In the genomic region with DNA sequence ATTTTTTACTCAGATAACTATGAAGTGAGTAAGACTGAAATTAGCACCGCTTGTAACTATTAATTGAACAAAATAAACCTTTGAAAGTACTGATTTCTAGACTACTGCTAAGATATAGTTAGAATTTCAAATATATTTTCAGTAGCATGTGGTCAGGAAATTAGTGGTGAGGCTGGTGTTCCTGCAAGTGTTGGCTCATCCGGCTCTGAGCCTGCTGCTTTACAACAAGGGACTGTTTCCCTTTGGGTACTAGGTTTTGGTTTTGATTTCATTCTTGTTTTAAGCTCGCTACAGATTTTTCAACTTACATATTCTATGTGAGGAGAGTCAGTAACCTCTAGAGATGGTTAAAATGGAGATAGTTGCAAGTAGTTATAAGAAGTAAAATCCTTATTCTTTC, we compare ENCODE assay signal across 20 mouse cellular contexts.
A peak's percentile ranks its signal among the peaks of the same experiment; 100 is the strongest.
DNase-seq lines count a peak whose midpoint lies in the region; ATAC-seq and TF ChIP-seq lines count a peak whose summit lies in the region.
"Had no signal": no experiment of that assay in that cellular context is flagged by ENCODE, and none has a peak within 500 bp of the region (broad histone marks: within the 10 kb centered on the region; RNA-seq: fewer than 3 reads in every experiment).

No protein-coding gene starts in this region.

- intact Hi-C loops in left cerebral cortex, postnatal 14 days (cut with DNase I): loop anchor here (5.0 kb wide), 1 partner anchor 222 kb away; no protein-coding TSS in a partner anchor

- peak; percentile 15 for DNase-seq in thymus, postnatal 0 days (ENCODE audit: low spot score)
- no peak for DNase-seq in thymus, postnatal 36 days
- DNase-seq in T-cell, adult 2 months (ENCODE audit: low spot score): peak; percentile 31
- peak; percentile 53 for DNase-seq in splenic B cell, adult 2 months (ENCODE audit: low read depth, low spot score)
- DNase-seq in left cerebral cortex, postnatal 14 days (ENCODE audit: low spot score in 2 of 2): no peak
- no peak for DNase-seq in spleen, postnatal 4 days (ENCODE audit: low spot score in 2 of 2)
- DNase-seq in hindbrain, postnatal 0 days (ENCODE audit: low spot score): no peak
- DNase-seq: cerebellum, adult 9-11 months; kidney, adult 2 months; layer of hippocampus, postnatal 36 days; liver; liver, postnatal 0 days; lung, postnatal 14 days; right cerebral cortex, postnatal 25 days; thymus, postnatal 4 days had no signal

- H3K4me1 ChIP-seq in hindbrain, postnatal 0 days (ENCODE audit: insufficient read depth, low read length): no peaks in the 10 kb centered on the region
- H3K4me1 ChIP-seq: heart, embryonic 12.5 days; hindbrain, embryonic 15.5 days had no signal

- H3K9me3 ChIP-seq in hindbrain, postnatal 0 days (ENCODE audit: low read length): no peaks in the 10 kb centered on the region
- H3K9me3 ChIP-seq: heart, embryonic 12.5 days; hindbrain, embryonic 15.5 days; neural tube, embryonic 13.5 days had no signal

- peak overlapping the region; percentile 22 for H3K4me3 ChIP-seq in macrophage (ENCODE audit: inconsistent target)
- H3K4me3 ChIP-seq in hindbrain, postnatal 0 days (ENCODE audit: low read length): no peak overlapping the region
- H3K4me3 ChIP-seq: heart, embryonic 12.5 days; hindbrain, embryonic 15.5 days; neural tube, embryonic 13.5 days had no signal

- ATAC-seq in hindbrain, postnatal 0 days: no peak
- ATAC-seq: liver, postnatal 0 days; midbrain, embryonic 16.5 days had no signal

- no peaks in the 10 kb centered on the region for H3K36me3 ChIP-seq in macrophage (ENCODE audit: inconsistent target)
- H3K36me3 ChIP-seq in splenic B cell, adult 2 months (ENCODE audit: control insufficient read depth, insufficient read depth, low read length, poor library complexity, severe bottlenecking): no peaks in the 10 kb centered on the region
- H3K36me3 ChIP-seq in hindbrain, postnatal 0 days (ENCODE audit: insufficient read depth, low read length): no peaks in the 10 kb centered on the region
- H3K36me3 ChIP-seq: heart, embryonic 12.5 days; hindbrain, embryonic 15.5 days; neural tube, embryonic 13.5 days had no signal

- TF ChIP-seq CTCF in hindbrain, postnatal 0 days (IDR thresholded peaks at IDR 0.05; ENCODE audit: low read depth): no peak

- H3K27me3 ChIP-seq in splenic B cell, adult 2 months (ENCODE audit: control insufficient read depth, insufficient read depth, low read length, poor library complexity, severe bottlenecking): no peaks in the 10 kb centered on the region
- H3K27me3 ChIP-seq in hindbrain, postnatal 0 days (ENCODE audit: insufficient read depth, low read length): no peaks in the 10 kb centered on the region
- H3K27me3 ChIP-seq: heart, embryonic 12.5 days; hindbrain, embryonic 15.5 days; neural tube, embryonic 13.5 days had no signal

- H3K27ac ChIP-seq in macrophage: no peak overlapping the region
- no peak overlapping the region for H3K27ac ChIP-seq in hindbrain, postnatal 0 days
- H3K27ac ChIP-seq: hindbrain, embryonic 15.5 days; neural tube, embryonic 13.5 days had no signal

- no peak overlapping the region for H3K9ac ChIP-seq in hindbrain, postnatal 0 days (replicated peaks; ENCODE audit: low read length)
- H3K9ac ChIP-seq: heart, embryonic 12.5 days; hindbrain, embryonic 15.5 days; liver, postnatal 0 days; neural tube, embryonic 13.5 days had no signal

- H3K4me2 ChIP-seq in hindbrain, postnatal 0 days (ENCODE audit: low read depth, low read length): no peak overlapping the region
- H3K4me2 ChIP-seq: heart, embryonic 12.5 days; hindbrain, embryonic 15.5 days; neural tube, embryonic 13.5 days had no signal

- H3K79me2 ChIP-seq in macrophage (ENCODE audit: inconsistent target): no peaks in the 10 kb centered on the region

- 7% methylated on average over 3 of the region's 3 CpGs for WGBS in macrophage (ENCODE audit: missing documents)
- WGBS in hindbrain, postnatal 0 days: 80% methylated on average over 3 of the region's 3 CpGs

Comparison
In these comparisons a context has a peak if more than half of its experiments do, and no peak if none do; other contexts are left out.
1. DNase-seq: peak in thymus, postnatal 0 days (single experiment), T-cell, adult 2 months (single experiment) and splenic B cell, adult 2 months (single experiment); none in thymus, postnatal 36 days (0 of 2), left cerebral cortex, postnatal 14 days (0 of 2), spleen, postnatal 4 days (0 of 2) and hindbrain, postnatal 0 days (single experiment).